Mouse (Mus musculus) heart, postnatal 0 days (tissue): ENCODE results near the gene Hat1.

Experiments
- CTCF ChIP-seq: IDR thresholded peaks from 2 replicates; pipeline ENCODE4 v1.5.1; 2016; ENCODE audit warnings: antibody characterized with exemption, control low read depth, low read depth
- EP300 ChIP-seq: IDR thresholded peaks from 2 replicates; pipeline ENCODE4 v1.6.1; 2016; ENCODE audit warnings: antibody characterized with exemption, low read depth

- TF ChIP-seq EP300 (no peak), CTCF (no peak)
Observed at GRCm38 (mm10) chr2:71377426-71377825, 11.3 kb upstream of the Hat1 start.
